ENCODE assay signal across 16 mouse cellular contexts in the genomic region with DNA sequence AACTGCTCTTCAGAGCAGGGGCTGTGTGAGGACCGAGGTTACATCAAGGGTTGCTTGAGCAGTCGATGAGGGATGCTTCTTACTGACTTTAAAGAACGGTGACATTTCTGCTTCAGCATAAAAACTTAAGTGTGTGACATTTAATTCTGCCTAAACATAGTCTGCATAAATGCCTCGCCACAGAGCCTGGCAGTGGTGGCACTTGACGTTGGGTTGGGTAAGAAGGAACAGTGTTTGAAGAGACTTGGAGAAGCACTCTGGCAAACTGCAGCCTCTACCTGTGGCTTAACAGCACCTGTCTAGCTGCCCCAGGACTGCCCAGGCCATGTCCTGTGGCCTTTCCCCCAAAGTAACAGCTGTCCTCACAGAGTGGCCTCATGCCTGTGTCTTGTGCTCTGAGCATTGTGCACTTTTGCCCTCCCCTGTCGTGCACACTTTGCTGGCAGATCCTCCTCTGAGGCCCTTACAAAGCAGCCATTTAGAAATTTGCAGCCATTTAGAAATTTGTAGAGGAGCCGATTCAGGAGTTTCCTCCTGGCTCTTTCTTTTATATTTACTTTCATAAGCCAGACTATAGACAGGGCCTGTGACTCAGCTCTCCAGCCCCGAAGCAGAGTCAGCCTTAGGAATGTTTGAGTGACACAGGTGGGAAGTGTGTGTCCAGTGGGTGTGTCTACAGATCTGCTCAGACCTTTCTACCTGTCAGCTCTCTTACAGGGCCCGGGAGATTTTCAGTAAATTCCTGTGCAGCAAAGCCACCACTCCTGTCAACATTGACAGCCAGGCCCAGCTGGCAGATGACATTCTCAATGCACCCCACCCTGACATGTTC. TPM values are rescaled to one million over a fixed set of nuclear protein-coding genes. Genes with fewer than 3 reads are reported as not detected.
A peak's percentile ranks its signal among the peaks of the same experiment; 100 is the strongest.
DNase-seq lines count a peak whose midpoint lies in the region; ATAC-seq and TF ChIP-seq lines count a peak whose summit lies in the region.
"Had no signal": no experiment of that assay in that cellular context is flagged by ENCODE, and none has a peak within 500 bp of the region (broad histone marks: within the 10 kb centered on the region; RNA-seq: fewer than 3 reads in every experiment).

No protein-coding gene starts in this region.

- no peaks in the 10 kb centered on the region for H3K27me3 ChIP-seq in heart, embryonic 14.5 days (ENCODE audit: control insufficient read depth, insufficient read depth, low read length)
- no peaks in the 10 kb centered on the region for H3K27me3 ChIP-seq in liver, adult 2 months (ENCODE audit: control insufficient read depth, insufficient read depth, low read length)
- no peaks in the 10 kb centered on the region for H3K27me3 ChIP-seq in stomach, embryonic 14.5 days (ENCODE audit: control insufficient read depth, insufficient read depth, low read length)
- H3K27me3 ChIP-seq: CH12.LX; embryonic facial prominence, embryonic 13.5 days; limb, embryonic 13.5 days; Patski had no signal

- WGBS in heart, embryonic 14.5 days: 72% methylated on average over 9 of the region's 9 CpGs
- WGBS in liver, adult 2 months: 77% methylated on average over 9 of the region's 9 CpGs
- 68% methylated on average over 9 of the region's 9 CpGs for WGBS in stomach, embryonic 14.5 days

- H3K9ac ChIP-seq in heart, embryonic 14.5 days (ENCODE audit: low read length): no peak overlapping the region
- H3K9ac ChIP-seq in liver, adult 2 months (ENCODE audit: low read depth, low read length): no peak overlapping the region
- H3K9ac ChIP-seq in stomach, embryonic 14.5 days (replicated peaks; ENCODE audit: low read depth, low read length): no peak overlapping the region
- H3K9ac ChIP-seq: embryonic facial prominence, embryonic 13.5 days; limb, embryonic 13.5 days had no signal

- no peak overlapping the region for H3K4me2 ChIP-seq in heart, embryonic 14.5 days (ENCODE audit: low read length)
- no peak overlapping the region for H3K4me2 ChIP-seq in stomach, embryonic 14.5 days (replicated peaks; ENCODE audit: low read depth, low read length)
- H3K4me2 ChIP-seq: embryonic facial prominence, embryonic 13.5 days; limb, embryonic 13.5 days had no signal

- H3K4me3 ChIP-seq in heart, embryonic 14.5 days (ENCODE audit: control insufficient read depth in 1 of 2, insufficient read depth in 1 of 2, low read depth in 1 of 2, low read length in 2 of 2): no peak overlapping the region
- no peak overlapping the region for H3K4me3 ChIP-seq in liver, adult 2 months (ENCODE audit: insufficient read depth, low read depth, low read length)
- H3K4me3 ChIP-seq in embryonic fibroblast, embryonic 13.5 days (ENCODE audit: insufficient read depth, low read length): no peak overlapping the region
- no peak overlapping the region for H3K4me3 ChIP-seq in stomach, embryonic 14.5 days (ENCODE audit: low read depth, low read length)
- H3K4me3 ChIP-seq: embryonic facial prominence, embryonic 13.5 days; heart, adult 2 months; limb, embryonic 13.5 days had no signal

- no peak for TF ChIP-seq CTCF in liver, adult 2 months (IDR thresholded peaks at IDR 0.05; ENCODE audit: low read depth, low read length)
- no peak for TF ChIP-seq CTCF in embryonic fibroblast, embryonic 13.5 days (IDR thresholded peaks at IDR 0.05; ENCODE audit: borderline replicate concordance, insufficient read depth, low read length)

- H3K9me3 ChIP-seq in heart, embryonic 14.5 days (ENCODE audit: control insufficient read depth, low read length): no peaks in the 10 kb centered on the region
- H3K9me3 ChIP-seq in stomach, embryonic 14.5 days (ENCODE audit: control insufficient read depth, low read depth, low read length): no peaks in the 10 kb centered on the region
- H3K9me3 ChIP-seq: embryonic facial prominence, embryonic 13.5 days; limb, embryonic 13.5 days had no signal

- peaks cover 13 to 40% of the 10 kb centered on the region in 2 experiments for H3K4me1 ChIP-seq in heart, embryonic 14.5 days (ENCODE audit: control insufficient read depth in 2 of 2, insufficient read depth in 2 of 2, low read length in 2 of 2)
- no peaks in the 10 kb centered on the region for H3K4me1 ChIP-seq in liver, adult 2 months (ENCODE audit: control insufficient read depth, insufficient read depth, low read length)
- peaks cover 28% of the 10 kb centered on the region for H3K4me1 ChIP-seq in embryonic fibroblast, embryonic 13.5 days (ENCODE audit: control insufficient read depth, insufficient read depth, low read length)
- peaks cover 2% of the 10 kb centered on the region; the same call in 1 of the 2 replicates for H3K4me1 ChIP-seq in stomach, embryonic 14.5 days (ENCODE audit: control insufficient read depth, insufficient read depth, low read length)

- peak overlapping the region; percentile 13 to 27; a peak in 1 of 4 replicates for H3K27ac ChIP-seq in heart, embryonic 14.5 days (replicated peaks in 1 of 2; ENCODE audit: control insufficient read depth in 1 of 2, insufficient read depth in 1 of 2, low read depth in 2 of 2, low read length in 2 of 2)
- H3K27ac ChIP-seq in liver, adult 2 months (replicated peaks; ENCODE audit: insufficient read depth, low read depth, low read length): no peak overlapping the region
- H3K27ac ChIP-seq in embryonic fibroblast, embryonic 13.5 days (ENCODE audit: insufficient read depth, low read length): peak overlapping the region; percentile 9; the same call in 1 of the 2 replicates
- peak overlapping the region; percentile 69; the same call in 1 of the 2 replicates for H3K27ac ChIP-seq in stomach, embryonic 14.5 days (ENCODE audit: low read length)
- H3K27ac ChIP-seq: embryonic facial prominence, embryonic 13.5 days; heart, adult 2 months; kidney, postnatal 0 days had no signal

- H3K36me3 ChIP-seq in heart, embryonic 14.5 days (ENCODE audit: control insufficient read depth, insufficient read depth, low read length): peaks cover 40% of the 10 kb centered on the region
- H3K36me3 ChIP-seq in liver, adult 2 months (ENCODE audit: control insufficient read depth, insufficient read depth, low read length): no peaks in the 10 kb centered on the region
- H3K36me3 ChIP-seq in stomach, embryonic 14.5 days (ENCODE audit: control insufficient read depth, insufficient read depth, low read length): peaks cover 28% of the 10 kb centered on the region

- ATAC-seq in heart, embryonic 14.5 days (ENCODE audit: insufficient number of reproducible peaks, insufficient read depth, low FRiP score, low read depth): no peak
- ATAC-seq in stomach, embryonic 14.5 days (ENCODE audit: insufficient number of reproducible peaks, insufficient read depth, low FRiP score, low read depth): peak; percentile 62; the same call in 1 of the 2 replicates

- H3K79me2 ChIP-seq in liver, adult 2 months (ENCODE audit: control insufficient read depth, insufficient read depth, low read length): no peaks in the 10 kb centered on the region

- DNase-seq in heart, adult 18-20 months: no peak
- peak; percentile 19 for DNase-seq in liver, adult 2 months (ENCODE audit: extremely low read depth, low read depth, low spot score)
- no peak for DNase-seq in liver
- DNase-seq in embryo, embryonic 10.5 days (ENCODE audit: low spot score): no peak
- DNase-seq: cerebellum, postnatal 25 days; heart, adult 2 months; layer of hippocampus, adult 9-11 months; thymus, postnatal 25 days had no signal

- TF ChIP-seq POLR2A in liver, adult 2 months (IDR thresholded peaks at IDR 0.05; ENCODE audit: extremely low read depth, insufficient read depth, low read length): no peak
- TF ChIP-seq POLR2A in embryonic fibroblast, embryonic 13.5 days (IDR thresholded peaks at IDR 0.05; ENCODE audit: low read depth, low read length): no peak

RNA-seq across cellular contexts. Expression of a gene that starts 20.7 kb away (rescaled TPM):
- 0.49 and 0.77 TPM in 2 replicates for polyA plus RNA-seq in heart, embryonic 14.5 days (2014; fragmentation: Nextera tagmentation; extraction: Ambion mirVana)
- total RNA-seq in heart, adult 18-20 months (2021): under 1 TPM; 0.20 to 0.64 TPM
- 239 and 244 TPM in 2 replicates for total RNA-seq in liver, adult 2 months (2014; rRNA removed)
- 780 and 1,032 TPM in 2 replicates for polyA plus RNA-seq in liver, adult 2 months (2012; rRNA removed)
- polyA plus RNA-seq in embryonic fibroblast, embryonic 13.5 days (2011; ENCODE audit: insufficient read length, low read depth, missing spikeins): 0.67 TPM in 1 of 2 replicates, not detected in the other
- 0.58 and 0.84 TPM in 2 replicates for polyA plus RNA-seq in stomach, embryonic 14.5 days (2014; fragmentation: Nextera tagmentation; extraction: Ambion mirVana)
- total RNA-seq: CH12.LX had no signal

RNA-seq across cellular contexts. Expression of a gene that starts 35.9 kb away (rescaled TPM):
- 7.9 and 8.8 TPM in 2 replicates for polyA plus RNA-seq in heart, embryonic 14.5 days (2014; fragmentation: Nextera tagmentation; extraction: Ambion mirVana)
- total RNA-seq in heart, adult 18-20 months (2021): 10 to 100 TPM; 33.2 to 35.2 TPM
- not detected in 2 replicates for total RNA-seq in liver, adult 2 months (2014; rRNA removed)
- polyA plus RNA-seq in liver, adult 2 months (2012; rRNA removed): not detected in 2 replicates
- polyA plus RNA-seq in embryonic fibroblast, embryonic 13.5 days (2011; ENCODE audit: insufficient read length, low read depth, missing spikeins): not detected in 2 replicates
- polyA plus RNA-seq in stomach, embryonic 14.5 days (2014; fragmentation: Nextera tagmentation; extraction: Ambion mirVana): 0.71 and 0.73 TPM in 2 replicates
- total RNA-seq: CH12.LX had no signal

Comparison
In these comparisons a context has a peak if more than half of its experiments do, and no peak if none do; other contexts are left out.
1. RNA of a gene that starts 20.7 kb away (polyA plus RNA-seq): 780 to 1,032 TPM in liver, adult 2 months; 0.67 TPM in embryonic fibroblast, embryonic 13.5 days, 0.58 to 0.84 TPM in stomach, embryonic 14.5 days and 0.49 to 0.77 TPM in heart, embryonic 14.5 days; every median in the first group is over 100 times any median in the second.